Mouse (Mus musculus) inflammation-experienced regulatory T-cells, adult 6 months (primary cell): ENCODE data around the gene 4931428F04Rik. TPM values are rescaled to one million over a fixed set of nuclear protein-coding genes. Genes with fewer than 3 reads are reported as not detected.
A peak's percentile ranks its signal among the peaks of the same experiment; 100 is the strongest.

Source experiments
- ATAC-seq: one replicate; pipeline ENCODE4 v1.8.0; 2017
- polyA plus RNA-seq, 3 experiments: library from polyadenylated mRNA; unstranded; fragments of 100-300 nt; shearing (Covaris generic); gene quantifications; one replicate each; pipeline ENCODE4 v1.2.1; 2017

The 4931428F04Rik gene
- polyA plus RNA-seq, 3 experiments from 2014 or later, result 1.2 to 2.5 (median 2.1) TPM

- ATAC-seq, result no peak
These were observed 2.8 kb downstream of the 4931428F04Rik start for GRCm38 (mm10) chr8:105286907-105287306.

- no peak for ATAC-seq
These were observed 4.2 kb downstream of the 4931428F04Rik start for GRCm38 (mm10) chr8:105285514-105285913.

DNA sequence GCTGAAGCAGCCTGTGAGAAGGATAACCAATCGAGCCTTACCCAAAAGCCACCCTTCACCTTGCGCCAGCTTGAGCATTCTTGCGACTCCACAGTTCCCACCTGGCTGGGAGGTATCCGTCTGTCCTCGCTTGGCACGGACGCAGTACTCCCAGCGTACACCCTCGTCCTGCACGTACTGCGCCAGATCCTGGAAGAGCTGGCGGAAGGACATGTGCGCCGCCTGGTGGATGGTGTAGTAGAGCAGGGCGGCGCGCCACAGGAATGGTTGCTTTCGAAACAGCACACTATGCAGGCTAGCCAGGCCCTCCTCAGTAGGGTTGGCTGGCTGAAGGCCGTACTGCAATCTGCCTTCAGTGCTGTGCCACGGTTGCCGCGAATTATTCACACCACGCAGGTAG is 6.6 kb downstream of the 4931428F04Rik start:
- peak; percentile 63 for ATAC-seq

DNA sequence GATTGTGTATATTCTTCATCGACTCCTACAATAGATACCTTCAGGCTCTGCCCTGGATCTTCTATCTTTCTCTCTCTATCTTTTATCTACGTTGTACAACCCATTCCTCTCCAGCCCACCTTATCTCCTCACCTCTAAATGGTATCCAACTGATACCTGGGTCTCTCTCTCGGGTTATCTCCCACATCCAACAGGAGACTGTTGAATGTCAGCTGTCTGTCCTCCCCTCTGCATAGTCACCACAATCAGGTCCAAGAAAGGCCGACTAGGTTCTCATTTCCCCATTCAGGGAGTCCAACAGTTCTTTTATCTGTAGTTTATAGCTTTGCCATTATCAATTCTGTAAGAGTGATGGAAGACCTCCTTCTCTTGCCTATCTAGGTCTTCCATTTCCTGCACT is 7.4 kb downstream of the 4931428F04Rik start:
- ATAC-seq, result no peak

DNA sequence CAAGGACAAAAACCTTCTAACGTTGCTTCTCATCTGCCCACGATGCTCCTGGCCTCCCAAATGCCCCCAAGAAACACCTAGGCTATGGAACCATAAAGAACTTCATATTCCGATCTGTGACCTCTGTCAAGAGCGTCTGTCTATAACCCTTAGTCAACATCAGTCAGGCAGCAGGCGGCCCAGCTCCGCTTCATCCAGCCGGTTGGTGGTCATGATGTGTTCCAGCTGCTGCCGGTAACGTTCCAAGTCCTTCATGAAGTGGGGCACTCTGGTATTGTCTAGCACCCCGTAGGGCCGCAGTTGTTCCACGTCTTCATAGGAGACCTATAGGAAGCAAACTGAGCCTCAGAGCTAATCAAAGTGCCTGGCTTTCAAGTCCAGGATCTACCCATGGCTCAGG is 7.8 kb downstream of the 4931428F04Rik start:
- ATAC-seq, result no peak

DNA sequence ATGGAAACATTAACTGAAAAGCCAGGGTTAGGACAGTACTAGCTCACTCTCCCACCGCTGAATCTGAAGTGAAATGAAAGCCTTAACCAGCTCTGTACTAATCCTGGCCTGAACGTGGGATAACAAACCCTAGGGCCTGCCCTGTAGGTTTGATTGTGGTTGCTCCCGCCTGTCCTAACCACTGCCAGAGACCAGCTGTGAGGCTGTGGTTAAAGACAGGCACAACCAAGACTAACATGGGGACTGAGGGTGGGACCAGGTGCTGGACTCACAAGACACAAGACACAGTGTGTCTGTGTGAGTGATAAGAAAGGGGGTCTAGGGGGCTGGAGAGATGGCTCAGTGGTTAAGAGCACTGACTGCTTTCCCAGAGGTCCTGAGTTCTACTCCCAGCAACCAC is 9.1 kb downstream of the 4931428F04Rik start:
- no peak for ATAC-seq

GRCm38 (mm10) chr8:105278911-105279334 is 10.7 kb downstream of the 4931428F04Rik start:
- peak; percentile 61 for ATAC-seq

- no peak for ATAC-seq
These were observed 13.2 kb downstream of the 4931428F04Rik start for GRCm38 (mm10) chr8:105276292-105277120.

DNA sequence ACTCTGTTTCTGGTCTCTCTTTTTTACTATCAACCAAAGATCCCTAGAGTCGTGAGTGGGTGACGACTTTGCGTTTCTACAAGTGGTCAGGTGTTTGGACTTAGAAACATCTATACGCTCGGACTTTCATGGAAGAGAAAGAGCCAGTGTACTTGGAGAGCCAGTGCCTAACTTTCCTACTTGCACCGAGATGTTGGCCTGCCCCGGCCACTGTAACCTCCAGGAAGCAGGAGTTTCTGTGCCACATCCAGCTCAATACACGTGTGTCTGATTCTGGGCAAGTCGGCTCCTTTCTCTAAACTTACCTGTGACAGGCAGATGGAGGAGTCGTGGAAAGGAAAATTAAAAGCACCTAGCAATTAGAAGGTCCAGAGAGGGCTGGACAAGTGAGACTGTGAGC is 13.8 kb downstream of the 4931428F04Rik start, which contains the start of gene Nol3:
TSS of gene Nol3 (plus strand) at position 301 of the 400 bp plus-strand sequence.
- no peak for ATAC-seq

DNA sequence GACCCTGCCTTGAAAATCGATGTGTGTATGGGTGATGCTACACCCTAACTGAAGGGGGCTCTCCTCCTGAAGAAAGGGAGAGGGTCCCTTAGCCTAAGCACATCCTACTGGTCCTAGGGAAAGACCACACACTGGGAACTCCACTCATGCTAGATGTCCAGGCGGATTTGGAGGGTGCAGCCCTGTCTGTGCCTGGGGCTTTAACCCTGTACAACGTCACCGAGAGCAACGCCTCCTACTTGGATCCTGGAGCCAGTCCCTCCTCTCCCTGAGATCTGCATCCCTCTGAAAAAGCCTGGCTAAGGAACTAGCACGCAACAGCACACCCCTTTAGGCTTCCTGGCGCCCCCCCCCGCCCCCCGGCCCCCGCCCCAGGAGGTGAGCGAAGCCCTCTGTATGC is 14.3 kb downstream of the 4931428F04Rik start:
- ATAC-seq, result no peak

DNA sequence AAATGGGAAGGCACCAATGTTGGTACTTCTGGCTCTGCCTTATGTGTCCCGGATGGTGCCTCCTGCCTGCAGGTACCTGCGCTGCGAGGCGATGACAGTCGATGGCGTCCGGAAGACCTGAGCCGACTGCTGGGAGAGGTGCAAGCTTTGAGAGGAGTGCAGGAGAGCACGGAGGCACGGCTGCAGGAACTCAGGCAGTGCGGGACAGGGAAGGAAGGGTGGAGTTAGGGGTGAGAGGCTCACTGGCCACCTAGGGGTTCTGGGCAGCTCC is 18.8 kb downstream of the 4931428F04Rik start:
- no peak for ATAC-seq

DNA sequence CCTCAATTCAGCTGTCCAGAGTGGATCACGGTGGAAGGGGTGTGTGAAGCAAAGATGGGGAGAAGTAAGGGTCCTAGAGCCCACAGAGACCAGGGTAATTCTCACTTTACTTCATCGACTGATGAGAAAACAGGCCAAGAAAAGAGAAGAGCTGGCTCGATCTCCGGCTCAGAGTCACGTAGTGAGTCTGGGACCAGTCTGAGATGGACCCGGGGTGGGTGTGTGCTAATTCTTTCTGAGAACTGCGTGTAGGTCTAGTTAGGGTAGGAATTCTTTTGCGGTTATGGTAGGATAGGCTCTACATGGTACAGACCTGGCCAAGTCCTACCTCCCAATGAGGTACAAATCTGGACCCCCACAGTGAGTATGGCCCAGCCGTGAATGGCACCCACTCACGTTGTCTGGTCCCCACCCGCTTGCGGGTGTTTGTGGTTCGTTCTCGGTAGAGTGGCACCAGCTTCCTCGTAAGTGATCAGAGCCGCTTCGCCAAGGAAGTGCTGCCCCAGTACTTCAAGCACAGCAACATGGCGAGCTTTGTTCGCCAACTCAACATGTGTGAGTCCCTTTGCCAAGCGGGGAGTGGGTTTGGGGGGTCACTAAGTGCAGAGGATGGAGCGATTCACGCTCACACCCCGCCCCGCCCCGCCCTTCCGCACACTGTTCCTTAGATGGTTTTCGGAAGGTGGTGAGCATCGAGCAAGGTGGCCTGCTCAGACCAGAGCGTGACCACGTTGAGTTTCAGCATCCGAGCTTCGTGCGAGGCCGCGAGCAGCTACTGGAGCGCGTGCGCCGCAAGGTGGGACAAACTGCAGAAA is 19.4 kb downstream of the 4931428F04Rik start:
- no peak for ATAC-seq

GRCm38 (mm10) chr8:105269461-105269947 is 20.2 kb downstream of the 4931428F04Rik start, which contains the start of gene Hsf4:
Gene Hsf4, plus strand, starts transcription at chr8:105269801.
- ATAC-seq, result no peak

DNA sequence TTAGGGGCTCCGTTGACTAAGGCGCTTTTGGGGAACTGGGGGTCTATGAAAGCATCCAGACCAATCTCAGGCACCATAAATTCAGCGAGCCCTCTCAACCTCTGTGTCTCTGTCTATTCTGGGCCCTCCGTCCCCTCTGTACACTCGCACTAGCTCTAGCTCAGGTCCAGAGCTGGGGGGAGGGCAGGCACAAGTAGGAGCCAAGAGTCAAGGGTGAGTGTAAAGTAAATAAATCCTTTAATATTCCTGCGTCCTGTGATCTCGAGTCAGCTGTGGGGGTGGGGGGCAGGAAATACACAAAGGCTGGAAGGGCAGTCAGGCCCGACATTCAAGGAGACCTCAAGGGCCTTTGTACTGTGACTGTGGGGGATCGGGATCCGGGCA is 20.6 kb downstream of the 4931428F04Rik start:
- no peak for ATAC-seq

DNA sequence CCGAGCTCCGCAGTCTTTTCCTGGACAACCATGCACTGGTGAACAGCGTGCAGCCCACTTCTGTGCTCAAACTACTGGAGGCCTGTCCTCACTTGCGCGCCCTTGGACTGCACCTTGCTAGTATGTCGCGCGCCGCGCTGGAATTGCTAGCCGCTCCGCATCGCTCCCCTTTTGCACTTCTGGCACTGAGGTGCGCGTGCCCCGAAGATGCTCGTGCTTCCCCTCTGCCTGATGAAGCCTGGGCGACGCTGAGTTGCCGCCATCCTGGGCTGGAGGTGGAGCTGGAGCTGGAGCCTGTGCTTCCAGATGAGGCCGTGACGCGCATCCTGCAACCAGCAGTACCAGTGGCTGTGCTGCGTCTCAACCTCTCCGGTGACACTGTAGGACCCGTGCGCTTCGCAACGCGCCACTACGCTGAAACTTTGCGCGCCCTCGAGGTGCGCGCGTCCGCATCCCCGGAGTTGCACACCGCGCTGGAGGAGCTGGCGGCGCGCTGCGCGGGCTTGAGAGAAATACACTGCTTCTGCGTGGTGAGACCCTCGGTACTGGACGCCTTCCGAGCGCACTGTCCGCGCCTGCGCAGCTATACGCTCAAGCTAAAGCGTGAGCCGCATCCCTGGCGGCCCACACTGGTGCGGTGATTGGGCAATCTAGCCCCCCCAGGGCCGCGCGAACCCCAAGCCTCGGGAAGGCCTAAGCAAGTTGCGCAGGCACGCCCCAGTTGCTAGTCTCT is 21.2 kb downstream of the 4931428F04Rik start:
- ATAC-seq, result no peak

- ATAC-seq, result peak; percentile 45
These were observed 22.9 kb downstream of the 4931428F04Rik start for GRCm38 (mm10) chr8:105266775-105267174.

- ATAC-seq, result peak; percentile 78
These were observed 24.5 kb downstream of the 4931428F04Rik start for GRCm38 (mm10) chr8:105265128-105265527.

DNA sequence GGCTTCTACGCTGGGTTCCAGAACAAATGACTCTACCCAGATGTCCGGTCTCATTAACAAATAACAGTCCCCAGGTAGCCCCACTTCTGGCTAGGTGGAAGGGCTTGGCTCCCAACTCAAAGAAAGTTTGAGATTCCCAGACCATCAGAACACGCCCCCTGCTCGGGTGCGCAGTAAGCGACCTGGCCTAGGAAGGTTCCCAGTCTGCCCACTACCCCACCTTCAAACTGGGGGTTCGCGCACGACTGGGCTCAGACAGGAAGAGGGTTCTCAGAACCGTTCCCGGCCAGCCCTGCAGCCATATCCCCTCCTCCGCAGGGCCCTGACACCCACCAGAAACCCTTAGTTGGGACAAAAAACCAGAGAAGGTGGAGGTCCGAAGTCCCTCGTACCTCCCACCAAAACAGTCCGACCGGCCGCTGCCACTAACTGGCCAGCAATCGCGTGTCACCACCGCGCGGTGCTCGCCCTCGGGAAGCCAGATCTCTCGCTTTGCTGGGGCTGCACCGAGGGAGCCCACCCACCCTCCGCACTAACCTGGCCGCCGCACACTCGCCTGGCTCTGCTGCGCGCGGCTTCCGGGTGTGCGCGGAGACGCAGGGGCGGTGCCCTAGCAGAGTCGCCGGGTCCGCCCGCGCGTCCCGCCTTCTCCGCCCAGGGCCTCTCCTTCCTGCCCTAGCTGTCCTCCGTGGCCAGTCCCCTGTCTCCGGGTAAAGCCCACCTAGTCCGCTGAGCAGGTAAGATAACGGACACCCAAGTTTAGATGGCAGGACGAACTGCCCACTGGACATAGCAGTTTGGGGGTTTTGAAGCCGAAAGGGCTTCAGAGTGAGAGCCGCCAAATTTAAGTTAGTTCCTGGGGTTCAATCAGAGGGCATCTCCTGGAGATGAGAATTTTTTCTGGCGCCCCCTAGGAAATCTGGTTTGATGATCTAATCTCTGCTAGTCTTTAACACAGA is 25.4 kb downstream of the 4931428F04Rik start, which contains the start of the genes Tradd and Fbxl8:
TSS of gene Tradd (minus strand) at position 586 of the 959 bp plus-strand sequence.
TSS of gene Fbxl8 (plus strand) at position 625 of the 959 bp plus-strand sequence.
- peak; percentile 66 for ATAC-seq

GRCm38 (mm10) chr8:105263244-105263912 is 26.3 kb downstream of the 4931428F04Rik start:
- ATAC-seq, result no peak

DNA sequence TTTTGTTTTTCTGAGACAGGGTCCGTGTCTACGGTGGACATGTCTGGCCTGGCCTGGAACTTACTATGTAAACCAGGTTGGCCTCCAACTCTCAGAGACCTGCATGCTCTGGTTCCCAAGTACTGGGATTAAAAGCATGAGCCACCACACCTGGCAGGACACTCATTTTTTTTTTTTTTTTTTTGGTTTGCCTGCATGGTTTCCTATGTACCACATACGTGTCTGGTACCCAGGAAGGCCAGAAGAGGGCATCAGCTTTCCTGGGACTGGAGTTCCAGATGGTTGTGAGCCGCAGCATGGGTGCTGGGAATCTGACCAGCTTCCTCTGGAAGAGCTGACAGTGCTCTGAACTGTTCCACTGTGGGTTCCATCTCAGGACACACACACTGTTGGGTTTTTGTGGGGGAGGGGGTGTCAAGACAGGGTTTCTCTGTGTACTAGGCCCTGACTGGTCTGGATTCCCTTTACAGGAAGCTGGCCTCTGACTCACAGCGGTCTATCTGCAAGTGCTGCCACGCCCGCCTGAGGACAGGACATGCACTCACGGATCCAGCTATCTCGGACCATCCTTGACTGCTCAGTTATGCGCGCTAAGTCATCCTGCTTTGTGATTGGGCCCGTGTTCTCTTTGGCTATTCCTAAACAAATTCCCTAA is 28.2 kb downstream of the 4931428F04Rik start:
- ATAC-seq, result no peak
